Mouse (Mus musculus) cortical plate, adult 2 months (tissue): ENCODE data around the gene Gm20662.

Source experiments
- CTCF ChIP-seq: fragments of 200-500 bp; IDR thresholded peaks from 2 replicates; pipeline ENCODE4 v1.5.1; 2011; ENCODE audit warnings: mild to moderate bottlenecking, control low read depth, low read length; ENCODE audit not compliant: insufficient read depth; ENCODE audit errors: extremely low read depth
- POLR2A ChIP-seq: fragments of 200-500 bp; IDR thresholded peaks from 2 replicates; pipeline ENCODE4 v1.6.1; 2011; ENCODE audit warnings: mild to moderate bottlenecking, low read length, control low read depth; ENCODE audit not compliant: insufficient read depth; ENCODE audit errors: extremely low read depth

DNA sequence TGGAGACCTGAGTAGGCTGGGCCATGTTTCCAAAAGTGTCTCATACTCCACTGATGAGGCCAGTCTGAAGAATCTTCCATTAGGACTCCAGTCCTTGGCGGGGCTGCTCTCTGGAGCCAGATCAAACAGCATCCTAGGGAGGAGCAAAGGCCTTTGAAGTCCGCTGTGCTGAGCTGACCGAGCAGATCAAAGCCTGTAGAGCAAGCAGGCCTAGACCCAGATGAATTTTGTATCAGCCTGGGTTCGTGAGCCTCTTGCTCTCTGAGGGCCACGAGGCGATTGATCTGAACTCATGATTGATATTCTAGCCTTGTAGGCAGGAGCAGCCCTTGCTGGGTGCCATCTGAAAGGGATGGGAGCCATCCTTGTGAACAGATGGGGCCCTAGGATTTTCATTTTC, 36.3 kb upstream of the Gm20662 start:
- TF ChIP-seq CTCF = no peak
- no peak for TF ChIP-seq POLR2A
